Mouse (Mus musculus) heart, adult 11 months (tissue): ENCODE measurements around the gene Calm3.
A peak's percentile ranks its signal among the peaks of the same experiment; 100 is the strongest.

Source experiments
- DNase-seq: peaks from one replicate; pipeline ENCODE4 v3.0.0; 2022

The Calm3 gene

DNA sequence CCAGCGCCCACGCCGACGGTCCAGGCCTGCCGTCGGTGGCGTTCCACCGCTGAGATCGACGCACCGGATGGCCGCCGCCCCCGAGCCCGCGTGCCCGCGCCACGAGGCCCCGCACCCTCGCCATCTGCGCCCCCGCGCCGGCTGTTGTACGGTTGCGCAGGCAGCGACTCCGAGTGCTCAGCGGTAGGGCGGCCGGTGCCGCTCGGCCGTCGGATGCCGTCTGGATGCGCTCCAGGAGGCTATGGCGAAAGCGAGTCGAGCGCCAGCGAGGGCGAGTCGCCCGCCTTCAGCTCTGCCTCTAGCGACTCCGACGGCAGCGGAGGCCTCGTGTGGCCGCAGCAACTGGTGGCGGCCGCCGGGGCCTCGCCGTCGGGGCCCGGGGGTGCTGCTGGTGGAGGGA, 38.0 kb downstream of the Calm3 start:
- no peak for DNase-seq

- peak; percentile 90 for DNase-seq
Observed at GRCm38 (mm10) chr7:16885271-16885776, 38.6 kb downstream of the Calm3 start.

GRCm38 (mm10) chr7:16884334-16884733, 39.6 kb downstream of the Calm3 start:
- peak; percentile 88 for DNase-seq

GRCm38 (mm10) chr7:16883162-16883561, 40.8 kb downstream of the Calm3 start:
- DNase-seq, result peak; percentile 90

DNA sequence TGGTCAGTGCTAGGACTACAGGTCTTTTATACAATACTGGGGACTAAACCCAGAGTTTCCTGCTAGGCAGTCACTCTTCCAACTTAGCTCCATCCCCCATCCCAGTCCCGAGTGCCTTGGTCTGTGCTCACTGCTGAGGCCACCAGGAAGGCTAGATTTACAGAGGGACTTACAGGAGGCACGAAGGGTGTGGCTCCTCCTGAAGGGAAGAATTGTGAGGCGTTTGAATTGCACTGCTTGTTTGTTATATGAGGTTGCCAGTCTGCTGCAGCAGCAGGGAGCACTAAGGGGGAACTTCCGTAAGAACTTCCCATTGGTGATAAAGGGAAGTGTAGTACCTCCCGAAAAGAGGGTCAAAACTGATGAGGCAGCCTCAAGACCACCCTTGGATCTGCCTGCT, 43.3 kb downstream of the Calm3 start:
- no peak for DNase-seq

DNA sequence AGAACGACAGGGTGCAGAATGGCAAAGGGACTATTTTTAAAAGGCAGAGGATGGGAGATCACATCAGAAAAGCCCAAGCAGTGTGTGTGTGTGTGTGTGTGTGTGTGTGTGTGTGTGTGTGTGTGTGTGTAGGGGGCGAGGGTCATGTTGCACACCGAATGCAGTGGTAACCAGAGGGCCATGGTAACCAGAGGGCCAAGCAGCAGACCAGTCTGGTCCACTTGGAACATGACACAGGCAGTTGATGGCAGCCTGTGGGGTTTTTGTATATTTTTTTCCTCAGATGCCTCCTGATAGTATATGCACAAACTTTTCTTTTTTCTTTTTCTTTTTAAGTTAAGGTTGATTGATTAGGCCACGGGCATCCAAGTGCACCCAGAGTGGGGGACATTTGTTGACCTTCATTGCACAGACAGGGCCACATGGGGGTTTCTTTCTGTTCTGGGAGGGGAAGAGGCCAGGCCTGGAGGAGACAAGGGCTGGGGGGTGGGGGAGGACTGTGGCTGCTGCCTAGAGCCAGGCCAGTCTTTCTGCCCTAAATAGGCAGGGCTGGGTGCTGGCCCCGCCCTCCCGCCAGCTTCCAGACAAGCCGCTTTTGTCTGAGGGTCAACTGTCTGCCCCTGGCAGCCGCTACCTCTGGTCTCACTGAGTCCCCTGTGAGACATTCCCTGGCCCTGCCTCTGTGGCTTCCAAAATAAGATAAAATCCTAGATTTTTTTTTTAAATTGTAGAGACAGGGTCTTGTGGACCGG, 43.9 kb downstream of the Calm3 start:
- DNase-seq, result peak; percentile 98

GRCm38 (mm10) chr7:16877717-16878116, 46.2 kb downstream of the Calm3 start:
- no peak for DNase-seq

- DNase-seq, result peak; percentile 95
Observed at GRCm38 (mm10) chr7:16876608-16877007, 47.3 kb downstream of the Calm3 start.

DNA sequence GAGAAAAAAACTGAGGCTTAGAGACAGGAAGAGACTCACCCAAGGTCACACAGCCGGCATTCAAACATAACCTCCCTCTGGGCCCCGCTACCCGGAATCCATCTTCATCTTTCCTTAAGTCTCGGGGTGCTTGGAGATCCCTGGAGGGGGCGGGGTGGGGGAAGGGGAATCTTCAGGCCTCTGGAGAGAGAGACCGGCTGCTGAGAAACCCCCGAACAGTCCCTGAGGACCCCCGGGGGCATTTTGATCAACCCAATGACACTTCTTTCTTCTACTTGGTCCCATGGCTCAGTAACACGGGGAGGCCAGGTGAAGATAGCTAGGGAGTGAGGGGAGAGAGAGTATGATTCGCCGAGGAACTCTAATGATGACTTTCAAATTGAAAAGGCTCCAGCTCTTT, 47.9 kb downstream of the Calm3 start:
- DNase-seq, result no peak

DNA sequence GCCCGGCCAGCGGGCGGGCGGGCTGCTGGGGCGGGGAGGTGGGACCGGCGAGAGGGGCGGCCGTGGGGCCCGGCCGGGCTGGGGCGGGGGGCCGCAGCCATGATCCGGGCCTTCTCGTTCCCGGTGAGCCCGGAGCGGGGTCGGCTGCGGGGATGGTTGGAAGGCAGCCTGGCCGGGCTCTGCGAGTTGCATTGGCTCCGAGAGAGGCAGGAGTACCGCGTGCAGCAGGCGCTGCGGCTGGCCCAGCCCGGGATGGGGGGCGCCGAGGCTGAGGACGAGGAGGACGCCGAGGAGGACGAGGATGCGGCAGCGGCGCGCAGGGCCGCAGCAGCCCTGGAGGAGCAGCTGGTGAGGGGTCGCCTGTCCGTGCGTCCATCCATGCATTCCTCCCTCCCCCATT, 48.6 kb downstream of the Calm3 start:
- no peak for DNase-seq

DNA sequence AGATGAGACGGTGACA, 48.8 kb downstream of the Calm3 start, which contains the start of gene Dact3:
Gene Dact3 (plus strand): TSS at position 8 of the 16 bp plus-strand sequence.
- no peak for DNase-seq

DNA sequence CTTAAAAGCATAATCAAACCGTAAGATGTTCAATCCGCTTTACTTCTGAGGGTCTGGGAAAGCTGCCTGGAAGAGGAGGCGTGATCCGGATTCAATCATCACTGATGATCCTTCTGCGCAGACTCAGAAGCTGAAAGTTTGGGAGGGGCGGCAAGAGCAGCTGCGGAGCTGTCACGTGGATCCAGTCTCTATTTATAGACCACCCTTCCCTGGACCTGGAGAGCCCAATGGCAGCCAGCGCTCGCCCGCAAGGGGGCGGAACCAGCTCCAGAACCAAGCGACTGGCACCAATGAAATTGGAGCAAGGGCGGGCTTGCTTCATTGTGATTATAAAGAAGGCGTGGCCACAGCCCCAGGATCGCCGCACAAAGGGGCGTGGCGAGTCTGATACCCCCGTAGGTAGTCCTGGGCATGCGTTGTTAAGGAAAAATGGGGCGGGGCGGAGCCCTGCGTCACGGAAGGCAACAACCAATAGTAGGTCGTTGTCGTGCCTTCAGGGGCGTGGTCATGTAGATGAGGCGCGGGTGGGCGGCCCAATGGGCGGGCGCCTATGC, 49.1 kb downstream of the Calm3 start:
- peak; percentile 100 for DNase-seq

- DNase-seq, result peak; percentile 97
Observed at GRCm38 (mm10) chr7:16874190-16874589, 49.7 kb downstream of the Calm3 start.

GRCm38 (mm10) chr7:16873392-16873791, 50.5 kb downstream of the Calm3 start:
- no peak for DNase-seq

DNA sequence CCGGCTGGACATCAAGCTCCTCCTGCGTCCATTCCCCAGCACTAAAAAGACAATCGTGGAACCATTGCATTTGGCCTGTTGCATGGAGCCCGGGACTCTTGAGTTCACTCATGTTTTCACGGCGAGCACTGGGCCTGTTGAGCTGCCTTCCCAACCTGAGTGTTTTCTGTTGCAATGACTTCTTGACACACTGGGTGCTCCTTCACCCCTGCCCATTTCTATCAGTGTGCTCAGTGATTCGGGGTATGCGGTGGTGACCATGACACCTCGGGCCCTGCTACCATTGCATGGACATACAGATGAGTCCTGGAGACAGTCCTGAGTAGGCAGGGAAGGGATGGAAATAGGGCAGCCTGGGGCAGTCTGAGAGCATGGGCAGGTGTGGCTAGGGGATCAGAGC, 51.4 kb downstream of the Calm3 start:
- DNase-seq, result peak; percentile 92

DNA sequence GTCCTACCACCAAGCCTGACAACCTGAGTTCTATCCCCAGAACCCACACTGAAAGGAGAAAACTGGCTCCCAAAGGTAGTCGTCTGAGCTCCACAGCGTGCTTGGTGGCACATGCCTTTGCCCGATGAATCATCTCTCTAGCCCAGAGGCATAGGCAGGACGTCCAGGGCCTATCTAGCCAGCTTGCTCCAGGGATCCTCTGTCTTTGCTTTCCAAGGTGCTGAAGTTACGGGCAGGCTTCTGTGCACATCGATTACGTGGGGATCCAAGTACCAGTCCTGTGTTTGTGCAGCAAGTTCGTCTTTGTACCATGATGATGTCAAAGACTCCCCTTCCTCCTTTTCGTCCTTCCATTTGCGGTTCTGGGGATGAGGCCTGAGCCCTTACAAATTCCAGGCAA, 52.3 kb downstream of the Calm3 start:
- DNase-seq, result no peak

DNA sequence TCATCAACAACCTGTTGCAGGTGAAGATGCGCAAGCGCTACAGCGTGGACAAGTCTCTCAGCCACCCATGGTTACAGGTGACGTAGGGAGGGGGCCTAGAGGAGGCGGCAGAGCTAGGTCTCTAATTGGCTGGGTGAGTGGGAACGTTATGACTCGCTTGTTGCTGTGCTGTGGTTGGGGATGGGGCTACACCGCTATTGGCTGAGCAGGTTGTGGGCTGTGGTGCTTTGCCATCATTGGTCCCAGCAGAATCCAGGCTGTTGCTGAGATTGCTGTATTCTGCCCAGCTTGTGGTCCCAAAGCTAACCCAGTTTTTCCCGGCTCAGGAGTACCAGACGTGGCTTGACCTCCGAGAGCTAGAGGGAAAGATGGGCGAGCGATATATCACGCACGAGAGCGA, 54.4 kb downstream of the Calm3 start:
- DNase-seq, result no peak

DNA sequence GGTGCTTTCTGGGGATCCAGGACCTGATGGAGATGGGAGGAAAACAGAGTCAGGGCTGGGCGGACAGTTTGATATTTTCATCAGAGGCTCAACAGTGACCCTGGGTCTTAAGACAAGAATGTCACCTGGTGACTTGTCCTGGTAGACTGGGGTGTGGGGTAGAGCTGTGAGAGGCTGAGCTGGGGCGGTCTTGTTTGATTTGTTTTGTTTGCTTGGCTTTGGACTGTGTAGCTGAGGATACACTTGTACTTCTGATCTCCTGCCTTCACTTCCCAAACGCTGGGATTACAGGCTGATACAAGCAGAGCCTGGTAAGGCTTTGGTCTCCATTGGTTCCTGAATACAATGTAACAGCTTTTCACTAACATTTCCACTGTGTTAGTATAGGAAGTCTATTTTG, 56.4 kb downstream of the Calm3 start:
- DNase-seq, result no peak
